Mouse (Mus musculus) forebrain, embryonic 13.5 days (tissue): ENCODE measurements around the gene Pdlim4. TPM values are rescaled to one million over a fixed set of nuclear protein-coding genes. Genes with fewer than 3 reads are reported as not detected.
"Not testable (repeated sequence)": the region's sequence is repeated elsewhere in the genome, so short reads cannot be mapped to it uniquely, and the experiment has no call there.

ENCODE experiments used
- ATAC-seq: fragments of 200-750 bp; cut with Nextera tagmentation; 2 replicates; pipeline ENCODE4 v1.8.0; 2017
- H3K27ac ChIP-seq: fragments of 300-500 bp; sonication (generic); 2 replicates; pipeline ENCODE4 v1.5.1; 2015; ENCODE audit warnings: inconsistent platforms, mild to moderate bottlenecking, moderate library complexity
- H3K27me3 ChIP-seq: fragments of 300-500 bp; sonication (generic); 2 replicates; pipeline ENCODE4 v1.6.1; 2015; ENCODE audit warnings: mild to moderate bottlenecking, inconsistent platforms
- H3K36me3 ChIP-seq: fragments of 300-500 bp; sonication (generic); 2 replicates; pipeline ENCODE4 v1.6.1; 2015; ENCODE audit warnings: mild to moderate bottlenecking, inconsistent platforms; ENCODE audit not compliant: poor library complexity, severe bottlenecking
- H3K4me1 ChIP-seq: fragments of 300-500 bp; sonication (generic); 2 replicates; pipeline ENCODE4 v1.6.1; 2015; ENCODE audit warnings: inconsistent platforms
- H3K4me2 ChIP-seq: fragments of 300-500 bp; sonication (generic); 2 replicates; pipeline ENCODE4 v1.6.1; 2015; ENCODE audit warnings: inconsistent platforms, mild to moderate bottlenecking, moderate library complexity
- H3K4me3 ChIP-seq: fragments of 300-500 bp; sonication (generic); 2 replicates; pipeline ENCODE4 v1.5.1; 2015; ENCODE audit warnings: mild to moderate bottlenecking, inconsistent platforms
- H3K9ac ChIP-seq: fragments of 300-500 bp; sonication (generic); 2 replicates; pipeline ENCODE4 v1.6.1; 2015; ENCODE audit warnings: mild to moderate bottlenecking, inconsistent platforms
- H3K9me3 ChIP-seq: fragments of 300-500 bp; sonication (generic); replicated peaks from 2 replicates; pipeline ENCODE4 v1.6.1; 2016; ENCODE audit warnings: inconsistent platforms
- WGBS: fragments of 180-500 bp; shearing (Covaris S2); methylation state at CpG from one replicate; pipeline ENCODE4 v1.1.7; 2015; 5-methylcytosine and 5-hydroxymethylcytosine counted together
- polyA plus RNA-seq: library from polyadenylated mRNA; unstranded; fragments of >200 nt; fragmentation: Nextera tagmentation; extraction: Ambion mirVana; gene quantifications from 2 replicates; pipeline ENCODE4 v1.2.1, GENCODE M21; 2015

Gene Pdlim4
- polyA plus RNA-seq, 1 experiment from 2014 or later = 38.3 TPM

- 82% methylated on average over 5 of the region's 5 CpGs for WGBS
- no peak for ATAC-seq
- Histone ChIP-seq H3K9me3 (no peaks in the 10 kb centered on the region), H3K4me3 (no peak overlapping the region), H3K4me2 (no peak overlapping the region), H3K36me3 (no peaks in the 10 kb centered on the region), H3K27me3 (peaks cover 14% of the 10 kb centered on the region), H3K4me1 (no peaks in the 10 kb centered on the region), H3K27ac (no peak overlapping the region), H3K9ac (no peak overlapping the region)
These were observed 47.3 kb downstream of the Pdlim4 start for GRCm38 (mm10) chr11:54021396-54022093.

- Histone ChIP-seq H3K9me3 (no peaks in the 10 kb centered on the region), H3K4me2 (no peak overlapping the region), H3K27ac (no peak overlapping the region), H3K9ac (no peak overlapping the region), H3K27me3 (no peaks in the 10 kb centered on the region), H3K36me3 (no peaks in the 10 kb centered on the region), H3K4me3 (no peak overlapping the region), H3K4me1 (no peaks in the 10 kb centered on the region)
- no peak for ATAC-seq
- WGBS = 82% methylated on average over 3 of the region's 3 CpGs
These were observed 49.7 kb downstream of the Pdlim4 start for GRCm38 (mm10) chr11:54018893-54019732.

- Histone ChIP-seq H3K27ac (no peak overlapping the region), H3K4me3 (no peak overlapping the region), H3K4me1 (no peaks in the 10 kb centered on the region), H3K9ac (no peak overlapping the region), H3K4me2 (no peak overlapping the region), H3K36me3 (no peaks in the 10 kb centered on the region), H3K9me3 (no peaks in the 10 kb centered on the region), H3K27me3 (no peaks in the 10 kb centered on the region)
- WGBS = 70% methylated on average over 4 of the region's 4 CpGs
- ATAC-seq = no peak
These were observed 51.2 kb downstream of the Pdlim4 start for GRCm38 (mm10) chr11:54017596-54017995.

GRCm38 (mm10) chr11:54016051-54016450 is 52.8 kb downstream of the Pdlim4 start:
- Histone ChIP-seq H3K27me3 (no peaks in the 10 kb centered on the region), H3K4me3 (no peak overlapping the region), H3K9me3 (no peaks in the 10 kb centered on the region), H3K9ac (no peak overlapping the region), H3K27ac (no peak overlapping the region), H3K4me1 (no peaks in the 10 kb centered on the region), H3K36me3 (no peaks in the 10 kb centered on the region), H3K4me2 (no peak overlapping the region)
- ATAC-seq = no peak
- WGBS = 52% methylated on average over 8 of the region's 8 CpGs

- no peaks in the 10 kb centered on the region for H3K4me1 ChIP-seq
- H3K36me3 ChIP-seq = no peaks in the 10 kb centered on the region
- 81% methylated on average over 5 of the region's 5 CpGs for WGBS
- no peak overlapping the region for H3K4me2 ChIP-seq
- H3K27ac ChIP-seq = no peak overlapping the region
- H3K9ac ChIP-seq = no peak overlapping the region
- no peak for ATAC-seq
- H3K4me3 ChIP-seq = no peak overlapping the region
- H3K27me3 ChIP-seq = no peaks in the 10 kb centered on the region
- no peaks in the 10 kb centered on the region for H3K9me3 ChIP-seq
These were observed 55.9 kb downstream of the Pdlim4 start for GRCm38 (mm10) chr11:54012961-54013360.

- H3K27me3 ChIP-seq = no peaks in the 10 kb centered on the region
- no peak overlapping the region for H3K27ac ChIP-seq
- H3K9me3 ChIP-seq = no peaks in the 10 kb centered on the region
- H3K9ac ChIP-seq = no peak overlapping the region
- WGBS = 94% methylated on average over 2 of the region's 2 CpGs
- no peak overlapping the region for H3K4me2 ChIP-seq
- no peaks in the 10 kb centered on the region for H3K36me3 ChIP-seq
- H3K4me1 ChIP-seq = no peaks in the 10 kb centered on the region
- no peak overlapping the region for H3K4me3 ChIP-seq
- no peak for ATAC-seq
These were observed 57.6 kb downstream of the Pdlim4 start for GRCm38 (mm10) chr11:54011255-54011654.

- ATAC-seq = no peak
- 87% methylated on average over 10 of the region's 10 CpGs for WGBS
- Histone ChIP-seq H3K36me3 (no peaks in the 10 kb centered on the region), H3K9ac (no peak overlapping the region), H3K9me3 (no peaks in the 10 kb centered on the region), H3K4me3 (no peak overlapping the region), H3K27me3 (no peaks in the 10 kb centered on the region), H3K27ac (no peak overlapping the region), H3K4me2 (no peak overlapping the region), H3K4me1 (no peaks in the 10 kb centered on the region)
These were observed 60.3 kb downstream of the Pdlim4 start for GRCm38 (mm10) chr11:54008416-54008920.

DNA sequence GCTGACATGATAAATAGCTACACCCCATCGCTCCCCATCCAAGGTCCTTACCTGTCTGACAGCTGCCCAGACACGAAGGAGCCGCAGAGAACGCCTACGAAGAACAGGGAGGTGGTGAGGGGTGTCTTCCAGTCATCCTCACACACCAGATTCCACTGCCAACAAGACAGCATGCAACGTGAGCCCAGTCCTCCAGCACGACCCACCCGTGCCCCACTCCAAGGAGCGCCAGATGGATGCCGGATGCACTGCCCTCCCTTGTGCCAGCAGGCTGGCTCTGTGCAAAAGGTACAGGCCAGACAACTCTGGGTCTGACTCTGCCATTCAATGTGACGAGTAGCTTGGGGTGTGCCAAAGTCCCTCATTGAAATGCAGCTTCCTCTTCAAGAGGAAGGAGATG is 61.1 kb downstream of the Pdlim4 start:
- Histone ChIP-seq H3K27ac (no peak overlapping the region), H3K4me3 (no peak overlapping the region), H3K9ac (no peak overlapping the region), H3K9me3 (no peaks in the 10 kb centered on the region), H3K4me1 (no peaks in the 10 kb centered on the region), H3K36me3 (no peaks in the 10 kb centered on the region), H3K27me3 (no peaks in the 10 kb centered on the region), H3K4me2 (no peak overlapping the region)
- ATAC-seq = no peak
- 93% methylated on average over 11 of the region's 11 CpGs for WGBS

GRCm38 (mm10) chr11:54006901-54007300 is 61.9 kb downstream of the Pdlim4 start:
- Histone ChIP-seq H3K9ac (no peak overlapping the region), H3K9me3 (no peaks in the 10 kb centered on the region), H3K36me3 (no peaks in the 10 kb centered on the region), H3K4me1 (peaks cover 3% of the 10 kb centered on the region; the same call in 1 of the 2 replicates), H3K4me2 (no peak overlapping the region), H3K27me3 (no peaks in the 10 kb centered on the region), H3K4me3 (no peak overlapping the region), H3K27ac (no peak overlapping the region)
- 85% methylated on average over 4 of the region's 4 CpGs for WGBS
- no peak for ATAC-seq

- ATAC-seq, H3K4me2 ChIP-seq, H3K36me3 ChIP-seq, H3K9ac ChIP-seq, H3K27ac ChIP-seq, H3K27me3 ChIP-seq, H3K4me1 ChIP-seq, H3K4me3 ChIP-seq, H3K9me3 ChIP-seq: not testable (repeated sequence)
- WGBS = 88% methylated on average over 5 of the region's 5 CpGs
These were observed 62.5 kb downstream of the Pdlim4 start for GRCm38 (mm10) chr11:54006362-54006761.
